Mouse (Mus musculus) MEL (cell line): ENCODE data around the gene Cited2.

ENCODE experiments used
- CTCF ChIP-seq, 3 experiments: IDR thresholded peaks in 2 of 3; conservative IDR thresholded peaks in 1 of 3; 2 replicates each; pipeline ENCODE4 v1.5.1; 2011 to 2012; ENCODE audit warnings: low read length in 3 of 3, low read depth in 2 of 3, mild to moderate bottlenecking in 2 of 3, improper control_type of control experiment in 1 of 3, inconsistent platforms in 1 of 3, mixed read lengths in 1 of 3, moderate library complexity in 1 of 3; ENCODE audit not compliant: control insufficient read depth in 1 of 3, insufficient read depth in 1 of 3, poor library complexity in 1 of 3, severe bottlenecking in 1 of 3
- EP300 ChIP-seq, 2 experiments: IDR thresholded peaks; 2 replicates each; pipeline ENCODE4 v1.6.1; 2011; ENCODE audit warnings: improper control_type of control experiment in 2 of 2, low read length in 2 of 2, low read depth in 1 of 2, mild to moderate bottlenecking in 1 of 2
- GABPA ChIP-seq: IDR thresholded peaks from 2 replicates; pipeline ENCODE4 v1.6.1; 2012; ENCODE audit warnings: low read depth, mild to moderate bottlenecking, inconsistent platforms, low read length, improper control_type of control experiment, moderate library complexity
- GATA1 ChIP-seq: IDR thresholded peaks from 2 replicates; pipeline ENCODE4 v1.6.1; 2011; ENCODE audit warnings: low read depth, low read length, improper control_type of control experiment
- HCFC1 ChIP-seq: IDR thresholded peaks from 2 replicates; pipeline ENCODE4 v1.6.1; 2012; ENCODE audit warnings: low read depth, mild to moderate bottlenecking, inconsistent platforms, low read length, improper control_type of control experiment, moderate library complexity
- JUND ChIP-seq: IDR thresholded peaks from 2 replicates; pipeline ENCODE4 v1.6.1; 2011; ENCODE audit warnings: low read depth, mild to moderate bottlenecking, improper control_type of control experiment, low read length
- MAFK ChIP-seq: IDR thresholded peaks from 2 replicates; pipeline ENCODE4 v1.6.1; 2011; ENCODE audit warnings: low read depth, mild to moderate bottlenecking, low read length, improper control_type of control experiment, borderline replicate concordance
- MAZ ChIP-seq: IDR thresholded peaks from 2 replicates; pipeline ENCODE4 v1.6.1; 2012; ENCODE audit warnings: low read depth, mild to moderate bottlenecking, inconsistent platforms, low read length, improper control_type of control experiment
- POLR2A ChIP-seq, 2 experiments: IDR thresholded peaks; 2 replicates each; pipeline ENCODE4 v1.6.1; 2011 to 2012; ENCODE audit warnings: low read length in 2 of 2, mild to moderate bottlenecking in 2 of 2, control low read depth in 1 of 2, improper control_type of control experiment in 1 of 2, low read depth in 1 of 2, moderate library complexity in 1 of 2; ENCODE audit not compliant: control insufficient read depth in 1 of 2, insufficient read depth in 1 of 2, poor library complexity in 1 of 2
- RAD21 ChIP-seq: IDR thresholded peaks from 2 replicates; pipeline ENCODE4 v1.6.1; 2011; ENCODE audit warnings: mild to moderate bottlenecking, low read depth, low read length, improper control_type of control experiment
- RCOR1 ChIP-seq: IDR thresholded peaks from 2 replicates; pipeline ENCODE4 v1.6.1; 2012; ENCODE audit warnings: low read depth, mild to moderate bottlenecking, inconsistent platforms, low read length, improper control_type of control experiment
- TAL1 ChIP-seq: IDR thresholded peaks from 2 replicates; pipeline ENCODE4 v1.6.1; 2012; ENCODE audit warnings: mild to moderate bottlenecking, inconsistent platforms, low read length, moderate library complexity, mixed read lengths

DNA sequence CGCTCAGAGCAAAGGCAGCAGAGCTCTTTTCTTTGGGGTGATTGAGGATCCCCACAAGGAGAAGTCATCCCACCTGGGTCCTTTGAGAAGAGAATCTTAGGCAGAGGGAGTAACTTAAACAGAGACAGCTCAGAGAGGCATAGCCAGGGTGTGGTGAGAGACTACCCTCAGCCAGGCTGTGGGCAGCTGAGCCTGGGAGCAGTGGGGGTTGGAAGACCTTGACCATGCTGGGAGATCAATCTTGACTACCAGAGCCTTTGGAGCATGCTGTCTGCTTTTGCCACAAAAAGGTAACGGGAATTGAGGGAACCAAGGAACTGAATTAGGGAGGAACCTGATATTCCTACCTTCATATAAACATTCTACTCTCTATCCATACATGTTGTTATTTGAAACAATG, 48.1 kb upstream of the Cited2 start:
- TF ChIP-seq EP300 (IDR thresholded peaks at IDR 0.05; ENCODE audit: low read depth in 1 of 2, low read length in 2 of 2) (no peak), CTCF (IDR thresholded peaks at IDR 0.05 in 2 of 3, conservative IDR thresholded peaks at IDR 0.05 in 1 of 3; ENCODE audit: control insufficient read depth in 1 of 3, insufficient read depth in 1 of 3, low read depth in 2 of 3, low read length in 3 of 3, poor library complexity in 1 of 3, severe bottlenecking in 1 of 3) (no peak), HCFC1 (no peak), RAD21 (no peak), POLR2A (IDR thresholded peaks at IDR 0.05; ENCODE audit: control insufficient read depth in 1 of 2, insufficient read depth in 1 of 2, low read depth in 1 of 2, low read length in 2 of 2, poor library complexity in 1 of 2) (no peak), MAZ (no peak), GABPA (no peak), JUND (no peak), MAFK (no peak), RCOR1 (no peak), TAL1 (no peak), GATA1 (no peak)
